Mouse (Mus musculus) heart, postnatal 0 days (tissue): ENCODE results near the gene 9130230L23Rik. TPM values are rescaled to one million over a fixed set of nuclear protein-coding genes. Genes with fewer than 3 reads are reported as not detected.

Experiments
- ATAC-seq: fragments of 200-750 bp; cut with Nextera tagmentation; 2 replicates; pipeline ENCODE4 v1.8.0; 2017; ENCODE audit warnings: low read depth, moderate number of reproducible peaks, moderate library complexity; ENCODE audit not compliant: insufficient read depth
- DNase-seq: peaks from one replicate; pipeline ENCODE4 v3.0.0-alpha.2; 2016; ENCODE audit warnings: low spot score
- H3K27ac ChIP-seq: fragments of 300-500 bp; sonication (generic); 2 replicates; pipeline ENCODE4 v1.5.1; 2014; ENCODE audit warnings: low read depth, mild to moderate bottlenecking
- H3K27me3 ChIP-seq: fragments of 300-500 bp; sonication (generic); 2 replicates; pipeline ENCODE4 v1.6.1; 2014; ENCODE audit warnings: low read length, mixed read lengths; ENCODE audit not compliant: control insufficient read depth, insufficient read depth
- H3K36me3 ChIP-seq: fragments of 300-500 bp; sonication (generic); replicated peaks from 2 replicates; pipeline ENCODE4 v1.6.1; 2014; ENCODE audit warnings: low read length, mixed read lengths; ENCODE audit not compliant: control insufficient read depth, insufficient read depth
- H3K4me1 ChIP-seq: fragments of 300-500 bp; sonication (generic); 2 replicates; pipeline ENCODE4 v1.6.1; 2014; ENCODE audit warnings: antibody characterized with exemption; ENCODE audit not compliant: control insufficient read depth, insufficient read depth
- H3K4me2 ChIP-seq: fragments of 300-500 bp; sonication (generic); 2 replicates; pipeline ENCODE4 v1.6.1; 2014; ENCODE audit warnings: low read depth, mild to moderate bottlenecking, low read length, moderate library complexity
- H3K4me3 ChIP-seq: fragments of 300-500 bp; sonication (generic); 2 replicates; pipeline ENCODE4 v1.5.1; 2014; ENCODE audit warnings: low read depth, low read length
- H3K9ac ChIP-seq: fragments of 300-500 bp; sonication (generic); replicated peaks from 2 replicates; pipeline ENCODE4 v1.6.1; 2014; ENCODE audit warnings: low read depth, low read length, mixed read lengths
- H3K9me3 ChIP-seq: fragments of 300-500 bp; sonication (generic); replicated peaks from 2 replicates; pipeline ENCODE4 v1.6.1; 2016; ENCODE audit warnings: low read length; ENCODE audit not compliant: control insufficient read depth
- CTCF ChIP-seq: IDR thresholded peaks from 2 replicates; pipeline ENCODE4 v1.5.1; 2016; ENCODE audit warnings: antibody characterized with exemption, control low read depth, low read depth
- EP300 ChIP-seq: IDR thresholded peaks from 2 replicates; pipeline ENCODE4 v1.6.1; 2016; ENCODE audit warnings: antibody characterized with exemption, low read depth
- WGBS: fragments of 180-500 bp; shearing (Covaris S2); extraction: QIAGEN DNeasy Blood & Tissue Kit; methylation state at CpG from one replicate; pipeline ENCODE4 v1.1.7; 2014; 5-methylcytosine and 5-hydroxymethylcytosine counted together
- microRNA-seq: library from miRNA; unstranded; fragments of <30 nt; microRNA quantifications from one replicate; pipeline ENCODE4, GENCODE M21; 2016
- polyA plus RNA-seq: library from polyadenylated mRNA; unstranded; fragments of >200 nt; fragmentation: Nextera tagmentation; extraction: Ambion mirVana; gene quantifications from 2 replicates; pipeline ENCODE4 v1.2.1, GENCODE M21; 2015
- total RNA-seq: library from RNA; depleted of rRNA; stranded (reverse); fragments of >200 nt; gene quantifications from 2 replicates; pipeline ENCODE4 v1.2.3, GENCODE M21; 2014; ENCODE audit warnings: low replicate concordance; rRNA removed

9130230L23Rik gene
- total and polyA plus RNA-seq, 2 experiments from 2014 or later: 0.26 TPM; not detected in 1

DNA sequence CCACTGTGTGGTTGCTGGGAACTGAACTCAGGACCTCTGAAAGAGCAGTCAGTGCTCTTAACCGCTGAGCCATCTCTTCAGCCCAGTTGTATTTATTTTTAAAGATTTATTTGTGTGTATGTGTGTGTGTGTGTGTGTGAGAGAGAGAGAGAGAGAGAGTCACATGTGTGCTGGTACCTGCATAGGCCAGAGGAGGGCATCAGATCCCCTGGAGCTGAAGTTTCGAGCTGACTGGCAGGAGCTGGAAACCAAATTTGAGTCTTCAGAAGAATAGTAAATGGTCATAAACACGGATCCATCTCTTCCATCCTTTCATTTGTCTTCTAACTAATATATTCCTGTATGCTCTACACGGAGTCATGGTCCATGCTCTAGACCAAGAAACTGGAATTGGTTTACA, 70.8 kb downstream of the 9130230L23Rik start:
- 88% methylated on average over 4 of the region's 4 CpGs for WGBS
- no peak overlapping the region for H3K9ac ChIP-seq
- H3K4me3 ChIP-seq: no peak overlapping the region
- DNase-seq: no peak
- TF ChIP-seq CTCF: no peak
- TF ChIP-seq EP300: no peak
- H3K27ac ChIP-seq: no peak overlapping the region
- no peaks in the 10 kb centered on the region for H3K9me3 ChIP-seq
- no peak for ATAC-seq
- H3K36me3 ChIP-seq: no peaks in the 10 kb centered on the region
- H3K27me3 ChIP-seq: no peaks in the 10 kb centered on the region
- no peak overlapping the region for H3K4me2 ChIP-seq
- H3K4me1 ChIP-seq: no peaks in the 10 kb centered on the region

DNA sequence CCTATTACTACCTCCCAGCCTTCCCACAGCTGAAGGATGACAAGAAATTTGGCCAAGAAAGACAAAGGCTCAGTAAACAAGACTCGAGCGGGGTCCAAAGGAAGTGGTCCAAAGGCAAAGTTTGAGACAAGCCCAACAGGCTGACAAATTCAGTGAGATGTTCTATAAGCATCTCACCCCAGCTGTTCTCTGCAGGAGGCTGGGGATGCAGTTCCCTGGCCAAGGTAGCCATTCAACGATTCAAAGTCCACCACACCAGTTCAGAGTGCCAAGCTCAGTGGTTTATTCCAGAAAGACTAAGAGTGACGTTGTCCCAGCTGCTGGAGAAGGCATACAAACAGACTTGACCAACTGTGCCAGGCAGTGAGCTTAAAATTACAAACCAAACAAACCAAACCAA, 73.9 kb downstream of the 9130230L23Rik start:
- no peaks in the 10 kb centered on the region for H3K4me1 ChIP-seq
- TF ChIP-seq EP300 (no peak), CTCF (no peak)
- H3K27me3 ChIP-seq: no peaks in the 10 kb centered on the region
- H3K4me2 ChIP-seq: no peak overlapping the region
- H3K9me3 ChIP-seq: no peaks in the 10 kb centered on the region
- no peaks in the 10 kb centered on the region for H3K36me3 ChIP-seq
- ATAC-seq (no peak), DNase-seq (no peak)
- 64% methylated on average over 4 of the region's 4 CpGs for WGBS
- H3K4me3 ChIP-seq: no peak overlapping the region
- peak overlapping the region; percentile 43; the same call in 1 of the 2 replicates for H3K27ac ChIP-seq
- H3K9ac ChIP-seq: no peak overlapping the region

Small RNA genes within 50 kb of the gene (microRNA-seq; reads per million reads assigned to microRNA genes)
- gene Gm25952: not detected

Other genes with a start within 250 kb of the 9130230L23Rik start
- 10.5 and 18.6 TPM in 2 replicates for gene N4bp2, start 240.8 kb downstream of the 9130230L23Rik start, total RNA-seq
- gene N4bp2, start 240.8 kb downstream of the 9130230L23Rik start, polyA plus RNA-seq: 6.0 and 8.0 TPM in 2 replicates
- 0.34 and 2.8 TPM in 2 replicates for gene Rhoh, start 143.1 kb downstream of the 9130230L23Rik start, total RNA-seq
- gene Rhoh, start 143.1 kb downstream of the 9130230L23Rik start, polyA plus RNA-seq: 0.32 and 0.41 TPM in 2 replicates
- 6.9 and 21.2 TPM in 2 replicates for gene Chrna9, start 69.4 kb downstream of the 9130230L23Rik start, total RNA-seq
- gene Chrna9, start 69.4 kb downstream of the 9130230L23Rik start, polyA plus RNA-seq: not detected in 2 replicates
- 2.5 and 11.2 TPM in 2 replicates for gene Rbm47, start 168.8 kb upstream of the 9130230L23Rik start, total RNA-seq
- gene Rbm47, start 168.8 kb upstream of the 9130230L23Rik start, polyA plus RNA-seq: 1.1 and 1.3 TPM in 2 replicates